Mouse (Mus musculus): ENCODE results near the gene Fsd1.

- no peak for TF ChIP-seq CTCF (IDR thresholded peaks at IDR 0.05; ENCODE audit: control insufficient read depth, insufficient read depth, insufficient read length)
- no peak for TF ChIP-seq MAX (IDR thresholded peaks at IDR 0.05)
- TF ChIP-seq FOSL1 (IDR thresholded peaks at IDR 0.05; ENCODE audit: insufficient read depth, low read length, poor library complexity, severe bottlenecking): no peak
Measured at GRCm38 (mm10) chr17:55954229-55954628, 32.1 kb upstream of the Fsd1 start.

Data from C2C12 (cell line).